15 mouse cellular contexts compared by ENCODE assay signal in the genomic region with DNA sequence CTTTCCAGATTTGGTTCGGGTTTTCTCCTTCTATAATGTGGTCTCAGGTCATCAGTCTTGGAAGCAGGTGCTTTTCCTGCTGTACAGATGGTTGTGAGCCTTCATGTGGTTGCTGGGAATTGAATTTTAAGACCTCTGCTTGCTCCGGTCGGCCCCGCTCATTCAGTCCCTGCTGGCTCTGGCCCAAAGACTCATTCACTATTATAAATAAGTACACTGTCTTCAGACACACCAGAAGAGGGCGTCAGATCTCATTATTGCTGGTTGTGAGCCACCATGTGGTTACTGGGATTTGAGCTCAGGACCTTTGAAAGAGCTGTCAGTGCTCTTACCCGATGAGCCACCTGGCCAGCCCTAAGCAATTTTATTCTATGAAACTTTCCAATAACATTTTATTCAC. TPM values are rescaled to one million over a fixed set of nuclear protein-coding genes. Genes with fewer than 3 reads are reported as not detected.
DNase-seq lines count a peak whose midpoint lies in the region; ATAC-seq and TF ChIP-seq lines count a peak whose summit lies in the region.
"Had no signal": no experiment of that assay in that cellular context is flagged by ENCODE, and none has a peak within 500 bp of the region (broad histone marks: within the 10 kb centered on the region; RNA-seq: fewer than 3 reads in every experiment).

No protein-coding gene starts in this region.

- no peak overlapping the region for H3K4me2 ChIP-seq in forebrain, embryonic 16.5 days (ENCODE audit: low read length)
- H3K4me2 ChIP-seq: liver, embryonic 11.5 days had no signal

- DNase-seq in gastrocnemius, adult 2 months: no peak
- DNase-seq in gastrocnemius, postnatal 10 days: no peak
- no peak for DNase-seq in left cerebral cortex, adult 2 months (ENCODE audit: extremely low spot score in 1 of 2, low spot score in 2 of 2)
- no peak for DNase-seq in left cerebral cortex, adult 9 months (ENCODE audit: low spot score in 2 of 2)
- DNase-seq in heart, postnatal 4 days: peak; percentile 23
- no peak for DNase-seq in right cerebral cortex, adult 2 months (ENCODE audit: low spot score in 2 of 2)
- DNase-seq: adrenal gland, adult 8-10 months; kidney, adult 18-20 months; spleen, adult 18-20 months had no signal

- H3K4me1 ChIP-seq in bone marrow, adult 2 months (ENCODE audit: control insufficient read depth, insufficient read depth, low read length): no peaks in the 10 kb centered on the region; the same call in 1 of the 2 replicates
- peaks cover 5% of the 10 kb centered on the region; the same call in 1 of the 2 replicates for H3K4me1 ChIP-seq in forebrain, embryonic 16.5 days (replicated peaks; ENCODE audit: control insufficient read depth, insufficient read depth, low read length)

- intact Hi-C loops in gastrocnemius, adult 2 months (cut with DNase I): no loop called here
- intact Hi-C loops in left cerebral cortex, adult 2 months (cut with DNase I): no loop called here

- WGBS in bone marrow, adult 2 months: 62% methylated on average over 6 of the region's 6 CpGs
- WGBS in forebrain, embryonic 16.5 days: 39% methylated on average over 6 of the region's 6 CpGs

- H3K9me3 ChIP-seq in forebrain, embryonic 16.5 days (ENCODE audit: control insufficient read depth, low read length): no peaks in the 10 kb centered on the region
- H3K9me3 ChIP-seq: forebrain, embryonic 10.5 days; midbrain, embryonic 10.5 days had no signal

- no peaks in the 10 kb centered on the region for H3K27me3 ChIP-seq in forebrain, embryonic 16.5 days (replicated peaks; ENCODE audit: control insufficient read depth, insufficient read depth, low read length)

- no peak overlapping the region for H3K9ac ChIP-seq in forebrain, embryonic 16.5 days (replicated peaks; ENCODE audit: low read depth, low read length)

- no peaks in the 10 kb centered on the region for H3K36me3 ChIP-seq in forebrain, embryonic 16.5 days (ENCODE audit: control insufficient read depth, insufficient read depth)

- no peak for ATAC-seq in forebrain, embryonic 16.5 days

- H3K4me3 ChIP-seq in gastrocnemius, adult 2 months: no peak overlapping the region
- no peak overlapping the region for H3K4me3 ChIP-seq in left cerebral cortex, adult 2 months
- no peak overlapping the region for H3K4me3 ChIP-seq in bone marrow, adult 2 months (replicated peaks; ENCODE audit: control insufficient read depth, low read depth, low read length)
- no peak overlapping the region for H3K4me3 ChIP-seq in forebrain, embryonic 16.5 days (replicated peaks; ENCODE audit: low read length)
- H3K4me3 ChIP-seq: forebrain, embryonic 10.5 days; midbrain, embryonic 10.5 days had no signal

- TF ChIP-seq POLR2A in bone marrow, adult 2 months (IDR thresholded peaks at IDR 0.05; ENCODE audit: borderline replicate concordance, control insufficient read depth, low read depth, low read length): no peak

- peak overlapping the region; percentile 6; the same call in 1 of the 2 replicates for H3K27ac ChIP-seq in gastrocnemius, adult 2 months
- no peak overlapping the region for H3K27ac ChIP-seq in left cerebral cortex, adult 2 months
- peak overlapping the region; percentile 54; the same call in 1 of the 2 replicates for H3K27ac ChIP-seq in bone marrow, adult 2 months (ENCODE audit: control insufficient read depth, insufficient read depth, low read depth, low read length, poor library complexity)
- H3K27ac ChIP-seq in forebrain, embryonic 16.5 days (ENCODE audit: low read length): no peak overlapping the region
- H3K27ac ChIP-seq: forebrain, embryonic 10.5 days; midbrain, embryonic 10.5 days had no signal

- peak; percentile 13 for TF ChIP-seq CTCF in gastrocnemius, adult 2 months (IDR thresholded peaks at IDR 0.05)
- TF ChIP-seq CTCF in left cerebral cortex, adult 2 months (IDR thresholded peaks at IDR 0.05): peak; percentile 15
- TF ChIP-seq CTCF in bone marrow, adult 2 months (IDR thresholded peaks at IDR 0.05; ENCODE audit: control insufficient read depth, insufficient read depth, low read length): no peak

RNA-seq across cellular contexts. Expression of a gene that starts 6.1 kb away (rescaled TPM):
- 1 to 10 TPM; 4.8 to 9.1 TPM for total RNA-seq in gastrocnemius, adult 2 months (2021)
- total RNA-seq in gastrocnemius, postnatal 10 days (2021): 10 to 100 TPM; 10.5 TPM
- total RNA-seq in left cerebral cortex, adult 2 months (2021): 10 to 100 TPM; 67.8 to 73.1 TPM
- polyA plus RNA-seq in bone marrow, adult 2 months (2011; ENCODE audit: insufficient read depth, insufficient read length, low replicate concordance, missing spikeins): 1.4 and 3.0 TPM in 2 replicates
- total RNA-seq in heart, postnatal 4 days (2021): 10 to 100 TPM; 37.9 to 41.0 TPM
- 14.2 and 15.2 TPM in 2 replicates for polyA plus RNA-seq in forebrain, embryonic 16.5 days (2015; fragmentation: Nextera tagmentation; extraction: Ambion mirVana)

RNA-seq across cellular contexts. Expression of a gene that starts 34.6 kb away (rescaled TPM):
- not detected for total RNA-seq in gastrocnemius, adult 2 months (2021)
- total RNA-seq in gastrocnemius, postnatal 10 days (2021): not detected
- not detected for total RNA-seq in left cerebral cortex, adult 2 months (2021)
- not detected in 2 replicates for polyA plus RNA-seq in bone marrow, adult 2 months (2011; ENCODE audit: insufficient read depth, insufficient read length, low replicate concordance, missing spikeins)
- not detected for total RNA-seq in heart, postnatal 4 days (2021)
- polyA plus RNA-seq in forebrain, embryonic 16.5 days (2015; fragmentation: Nextera tagmentation; extraction: Ambion mirVana): not detected in 2 replicates
- total RNA-seq: adrenal gland, adult 8-10 months had no signal
- polyA plus RNA-seq: forebrain, embryonic 10.5 days; gonadal fat pad, adult 2 months; liver, embryonic 11.5 days; midbrain, embryonic 10.5 days had no signal

RNA-seq across cellular contexts. Expression of a gene that starts 44.3 kb away (rescaled TPM):
- total RNA-seq in gastrocnemius, adult 2 months (2021): 10 to 100 TPM; 13.7 to 14.8 TPM
- total RNA-seq in gastrocnemius, postnatal 10 days (2021): 10 to 100 TPM in 1 of 2 experiments, 1 to 10 TPM in 1; 7.5 to 13.5 TPM
- 1 to 10 TPM; 2.2 to 2.6 TPM for total RNA-seq in left cerebral cortex, adult 2 months (2021)
- polyA plus RNA-seq in bone marrow, adult 2 months (2011; ENCODE audit: insufficient read depth, insufficient read length, low replicate concordance, missing spikeins): 3.8 and 6.2 TPM in 2 replicates
- total RNA-seq in heart, postnatal 4 days (2021): 10 to 100 TPM; 12.2 to 15.7 TPM
- polyA plus RNA-seq in forebrain, embryonic 16.5 days (2015; fragmentation: Nextera tagmentation; extraction: Ambion mirVana): 7.4 and 7.8 TPM in 2 replicates

Comparison
In these comparisons a context has a peak if more than half of its experiments do, and no peak if none do; other contexts are left out.
1. H3K27ac ChIP-seq: peak in gastrocnemius, adult 2 months (single experiment) and bone marrow, adult 2 months (single experiment); none in left cerebral cortex, adult 2 months (single experiment) and forebrain, embryonic 16.5 days (single experiment).